Mouse (Mus musculus) MEL (cell line): Measurements from ENCODE around the gene Tmprss4. TPM values are rescaled to one million over a fixed set of nuclear protein-coding genes. Genes with fewer than 3 reads are reported as not detected.

ENCODE experiments used
- DNase-seq: peaks from one replicate; pipeline ENCODE4 v3.0.0; 2011; ENCODE audit warnings: low read depth, low spot score
- H3K27ac ChIP-seq: 2 replicates; pipeline ENCODE4 v1.5.1; 2012; ENCODE audit warnings: low read depth, mild to moderate bottlenecking, control low read depth, low read length, moderate library complexity; ENCODE audit not compliant: control insufficient read depth
- H3K27me3 ChIP-seq, 2 experiments: fragments of 150-350 bp in 1 of 2; sonication (generic) in 1 of 2; 2 replicates each; pipeline ENCODE4 v1.6.1; 2012; ENCODE audit warnings: low read length in 2 of 2, mild to moderate bottlenecking in 2 of 2, improper control_type of control experiment in 1 of 2, moderate library complexity in 1 of 2; ENCODE audit not compliant: insufficient read depth in 2 of 2, control insufficient read depth in 1 of 2
- H3K36me3 ChIP-seq, 2 experiments: 2 replicates each; pipeline ENCODE4 v1.6.1; 2012 to 2014; ENCODE audit warnings: low read length in 2 of 2, improper control_type of control experiment in 1 of 2, inconsistent platforms in 1 of 2, mild to moderate bottlenecking in 1 of 2; ENCODE audit not compliant: insufficient read depth in 2 of 2, control insufficient read depth in 1 of 2
- H3K4me1 ChIP-seq, 2 experiments: fragments of 150-350 bp in 1 of 2; sonication (generic) in 1 of 2; 2 replicates each; pipeline ENCODE4 v1.6.1; 2012; ENCODE audit warnings: low read length in 2 of 2, improper control_type of control experiment in 1 of 2, mild to moderate bottlenecking in 1 of 2; ENCODE audit not compliant: insufficient read depth in 2 of 2, control insufficient read depth in 1 of 2
- H3K4me3 ChIP-seq, 2 experiments: fragments of 150-350 bp in 1 of 2; sonication (generic) in 1 of 2; 2 replicates each; pipeline ENCODE4 v1.5.1; 2012; ENCODE audit warnings: low read depth in 2 of 2, low read length in 2 of 2, mild to moderate bottlenecking in 2 of 2, moderate library complexity in 2 of 2, control low read depth in 1 of 2, improper control_type of control experiment in 1 of 2; ENCODE audit not compliant: control insufficient read depth in 1 of 2, insufficient read depth in 1 of 2
- H3K79me2 ChIP-seq: 2 replicates; pipeline ENCODE4 v1.6.1; 2012; ENCODE audit warnings: mild to moderate bottlenecking, low read length, moderate library complexity; ENCODE audit not compliant: control insufficient read depth, poor library complexity, insufficient read depth
- H3K9ac ChIP-seq: 2 replicates; pipeline ENCODE4 v1.6.1; 2012; ENCODE audit warnings: low read depth, mild to moderate bottlenecking, control low read depth, low read length, moderate library complexity; ENCODE audit not compliant: control insufficient read depth, poor library complexity, severe bottlenecking
- H3K9me3 ChIP-seq: fragments of 150-350 bp; sonication (generic); replicated peaks from 2 replicates; pipeline ENCODE4 v1.6.1; 2012; ENCODE audit warnings: mild to moderate bottlenecking, low read length, improper control_type of control experiment, moderate library complexity; ENCODE audit not compliant: insufficient read depth
- BHLHE40 ChIP-seq: IDR thresholded peaks from 2 replicates; pipeline ENCODE4 v1.6.1; 2012; ENCODE audit warnings: low read depth, mild to moderate bottlenecking, inconsistent platforms, low read length, improper control_type of control experiment, borderline replicate concordance
- CHD1 ChIP-seq: IDR thresholded peaks from 2 replicates; pipeline ENCODE4 v1.6.1; 2012; ENCODE audit warnings: low read depth, mild to moderate bottlenecking, inconsistent platforms, low read length, improper control_type of control experiment
- CTCF ChIP-seq, 3 experiments: IDR thresholded peaks in 2 of 3; conservative IDR thresholded peaks in 1 of 3; 2 replicates each; pipeline ENCODE4 v1.5.1; 2011 to 2012; ENCODE audit warnings: low read length in 3 of 3, low read depth in 2 of 3, mild to moderate bottlenecking in 2 of 3, improper control_type of control experiment in 1 of 3, inconsistent platforms in 1 of 3, mixed read lengths in 1 of 3, moderate library complexity in 1 of 3; ENCODE audit not compliant: control insufficient read depth in 1 of 3, insufficient read depth in 1 of 3, poor library complexity in 1 of 3, severe bottlenecking in 1 of 3
- E2F4 ChIP-seq: IDR thresholded peaks from 2 replicates; pipeline ENCODE4 v1.6.1; 2011; ENCODE audit warnings: low read depth, low read length, improper control_type of control experiment, borderline replicate concordance
- ELF1 ChIP-seq: IDR thresholded peaks from 2 replicates; pipeline ENCODE4 v1.6.1; 2014; ENCODE audit warnings: low read depth, mild to moderate bottlenecking, inconsistent platforms, low read length, improper control_type of control experiment, moderate library complexity
- ETS1 ChIP-seq: IDR thresholded peaks from 2 replicates; pipeline ENCODE4 v1.6.1; 2012; ENCODE audit warnings: low read depth, mild to moderate bottlenecking, inconsistent platforms, low read length, improper control_type of control experiment, moderate library complexity
- GATA1 ChIP-seq: IDR thresholded peaks from 2 replicates; pipeline ENCODE4 v1.6.1; 2011; ENCODE audit warnings: low read depth, low read length, improper control_type of control experiment
- HCFC1 ChIP-seq: IDR thresholded peaks from 2 replicates; pipeline ENCODE4 v1.6.1; 2012; ENCODE audit warnings: low read depth, mild to moderate bottlenecking, inconsistent platforms, low read length, improper control_type of control experiment, moderate library complexity
- JUND ChIP-seq: IDR thresholded peaks from 2 replicates; pipeline ENCODE4 v1.6.1; 2011; ENCODE audit warnings: low read depth, mild to moderate bottlenecking, improper control_type of control experiment, low read length
- MAFK ChIP-seq: IDR thresholded peaks from 2 replicates; pipeline ENCODE4 v1.6.1; 2011; ENCODE audit warnings: low read depth, mild to moderate bottlenecking, low read length, improper control_type of control experiment, borderline replicate concordance
- MAX ChIP-seq: IDR thresholded peaks from 2 replicates; pipeline ENCODE4 v1.6.1; 2011; ENCODE audit warnings: low read length, improper control_type of control experiment
- NELFE ChIP-seq: IDR thresholded peaks from 2 replicates; pipeline ENCODE4 v1.6.1; 2011; ENCODE audit warnings: low read depth, low read length, improper control_type of control experiment
- POLR2A ChIP-seq, 2 experiments: IDR thresholded peaks; 2 replicates each; pipeline ENCODE4 v1.6.1; 2011 to 2012; ENCODE audit warnings: low read length in 2 of 2, mild to moderate bottlenecking in 2 of 2, control low read depth in 1 of 2, improper control_type of control experiment in 1 of 2, low read depth in 1 of 2, moderate library complexity in 1 of 2; ENCODE audit not compliant: control insufficient read depth in 1 of 2, insufficient read depth in 1 of 2, poor library complexity in 1 of 2
- POLR2AphosphoS2 ChIP-seq: IDR thresholded peaks from 2 replicates; pipeline ENCODE4 v1.6.1; 2011; ENCODE audit warnings: low read length, improper control_type of control experiment
- POLR2AphosphoS5 ChIP-seq: IDR thresholded peaks from 2 replicates; pipeline ENCODE4 v1.6.1; 2012; ENCODE audit warnings: low read depth, borderline replicate concordance, mild to moderate bottlenecking, inconsistent platforms, low read length, moderate library complexity, mixed read lengths
- RCOR1 ChIP-seq: IDR thresholded peaks from 2 replicates; pipeline ENCODE4 v1.6.1; 2012; ENCODE audit warnings: low read depth, mild to moderate bottlenecking, inconsistent platforms, low read length, improper control_type of control experiment
- TAL1 ChIP-seq: IDR thresholded peaks from 2 replicates; pipeline ENCODE4 v1.6.1; 2012; ENCODE audit warnings: mild to moderate bottlenecking, inconsistent platforms, low read length, moderate library complexity, mixed read lengths
- UBTF ChIP-seq: IDR thresholded peaks from 2 replicates; pipeline ENCODE4 v1.6.1; 2012; ENCODE audit warnings: low read depth, mild to moderate bottlenecking, inconsistent platforms, low read length, improper control_type of control experiment, moderate library complexity, borderline replicate concordance; ENCODE audit not compliant: insufficient read depth
- USF2 ChIP-seq, 2 experiments: IDR thresholded peaks; 2 replicates each; pipeline ENCODE4 v1.6.1; 2011 to 2012; ENCODE audit warnings: improper control_type of control experiment in 2 of 2, low read length in 2 of 2, borderline replicate concordance in 1 of 2, inconsistent platforms in 1 of 2, low read depth in 1 of 2, mild to moderate bottlenecking in 1 of 2; ENCODE audit not compliant: insufficient read depth in 1 of 2
- polyA plus RNA-seq, 2 experiments: library from polyadenylated mRNA; stranded (reverse) in 1 of 2; unstranded in 1 of 2; fragments of >175 nt in 1 of 2; fragments of >200 nt in 1 of 2; gene quantifications; 2 replicates each; pipeline versions ENCODE4 v1.2.1 to v1.2.4; 2012; ENCODE audit warnings: low replicate concordance in 2 of 2, low read depth in 1 of 2; ENCODE audit not compliant: insufficient read length in 2 of 2, insufficient read depth in 1 of 2, missing spikeins in 1 of 2
- total RNA-seq: library from RNA; depleted of rRNA; stranded (reverse); fragments of 300-350 nt; gene quantifications from 2 replicates; pipeline ENCODE4 v1.2.3, GENCODE M21; 2012

Tmprss4 gene
- total and polyA plus RNA-seq, 3 experiments = not detected

DNA sequence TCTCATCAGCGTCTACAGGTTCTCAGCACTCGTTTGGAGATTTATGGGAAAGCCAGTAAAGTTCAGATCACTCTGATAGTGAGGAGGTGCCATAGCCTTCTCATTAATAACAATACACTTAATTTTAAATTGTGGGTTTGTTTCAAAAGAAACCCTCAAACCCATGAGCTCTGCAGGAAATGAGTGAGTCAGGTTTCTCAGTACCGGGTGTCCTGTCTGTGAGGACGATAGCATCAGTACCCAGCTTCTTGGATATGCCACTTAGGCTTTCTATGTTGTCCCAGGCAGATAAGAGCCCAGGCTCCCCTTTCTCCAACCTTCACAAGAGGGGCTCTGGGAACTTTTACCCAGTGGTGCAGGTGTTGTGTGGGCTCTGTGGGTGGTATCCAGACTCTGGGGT, 48.1 kb upstream of the Tmprss4 start:
- no peak overlapping the region for H3K4me3 ChIP-seq
- no peak for DNase-seq

GRCm38 (mm10) chr9:45251281-45251680, 47.4 kb upstream of the Tmprss4 start:
- H3K27ac ChIP-seq = peak overlapping the region; percentile 24; the same call in 1 of the 2 replicates
- TF ChIP-seq NELFE = no peak
- peak; percentile 52 for TF ChIP-seq ELF1
- peak; percentile 56 for TF ChIP-seq GATA1
- TF ChIP-seq POLR2A (IDR thresholded peaks at IDR 0.05; ENCODE audit: control insufficient read depth in 1 of 2, insufficient read depth in 1 of 2, low read depth in 1 of 2, low read length in 2 of 2, poor library complexity in 1 of 2) = no peak
- no peak for TF ChIP-seq ETS1
- TF ChIP-seq HCFC1 = peak; percentile 25; the same call in 1 of the 2 replicates
- peak; percentile 16; the same call in 1 of the 2 replicates for TF ChIP-seq TAL1
- TF ChIP-seq, all 39 proteins: peak for 4
- Histone ChIP-seq H3K27me3 (peaks cover 0 to 7% of the 10 kb centered on the region in 2 experiments), H3K9ac (no peak overlapping the region), H3K79me2 (no peaks in the 10 kb centered on the region), H3K4me3 (no peak overlapping the region), H3K36me3 (peaks cover 0 to 12% of the 10 kb centered on the region in 2 experiments; a peak in 2 of 4 replicates), H3K4me1 (peaks cover 7 to 13% of the 10 kb centered on the region in 2 experiments), H3K9me3 (no peaks in the 10 kb centered on the region)
- peak; percentile 64 for DNase-seq

More for the DNA sequence above, 48.1 kb upstream of the Tmprss4 start:
- Histone ChIP-seq H3K4me1 (peaks cover 7 to 13% of the 10 kb centered on the region in 2 experiments), H3K27ac (no peak overlapping the region), H3K9ac (no peak overlapping the region), H3K9me3 (no peaks in the 10 kb centered on the region)
- TF ChIP-seq HCFC1 = no peak
- TF ChIP-seq UBTF = no peak
- no peak for TF ChIP-seq BHLHE40
- TF ChIP-seq CHD1 = no peak
- TF ChIP-seq POLR2A (IDR thresholded peaks at IDR 0.05; ENCODE audit: control insufficient read depth in 1 of 2, insufficient read depth in 1 of 2, low read depth in 1 of 2, low read length in 2 of 2, poor library complexity in 1 of 2) = no peak
- no peak for TF ChIP-seq POLR2AphosphoS5
- TF ChIP-seq MAX = no peak
- no peak for TF ChIP-seq CTCF (IDR thresholded peaks at IDR 0.05 in 2 of 3, conservative IDR thresholded peaks at IDR 0.05 in 1 of 3; ENCODE audit: control insufficient read depth in 1 of 3, insufficient read depth in 1 of 3, low read depth in 2 of 3, low read length in 3 of 3, poor library complexity in 1 of 3, severe bottlenecking in 1 of 3)
- no peak for TF ChIP-seq JUND
- no peak for TF ChIP-seq USF2 (IDR thresholded peaks at IDR 0.05; ENCODE audit: borderline replicate concordance in 1 of 2, insufficient read depth in 1 of 2, low read depth in 1 of 2, low read length in 2 of 2)
- TF ChIP-seq E2F4 = no peak
- no peak for TF ChIP-seq RCOR1
- no peak for TF ChIP-seq MAFK
- no peak for TF ChIP-seq POLR2AphosphoS2
- TF ChIP-seq, all 39 proteins: peak for 0
- Histone ChIP-seq H3K27me3 (peaks cover 1 to 7% of the 10 kb centered on the region in 2 experiments), H3K36me3 (peaks cover 0 to 12% of the 10 kb centered on the region in 2 experiments; a peak in 2 of 4 replicates), H3K79me2 (no peaks in the 10 kb centered on the region)
